Mouse (Mus musculus) embryonic facial prominence, embryonic 12.5 days (tissue): ENCODE results near the gene Sergef. TPM values are rescaled to one million over a fixed set of nuclear protein-coding genes. Genes with fewer than 3 reads are reported as not detected.

Experiments used
- ATAC-seq: fragments of 200-750 bp; cut with Nextera tagmentation; 2 replicates; pipeline ENCODE4 v1.8.0; 2017; ENCODE audit not compliant: insufficient number of reproducible peaks, insufficient read depth, low FRiP score, low TSS enrichment
- H3K27ac ChIP-seq: fragments of 300-500 bp; sonication (generic); 2 replicates; pipeline ENCODE4 v1.5.1; 2016; ENCODE audit warnings: mild to moderate bottlenecking
- H3K27me3 ChIP-seq: fragments of 300-500 bp; sonication (generic); 2 replicates; pipeline ENCODE4 v1.6.1; 2016; ENCODE audit warnings: mild to moderate bottlenecking, moderate library complexity
- H3K36me3 ChIP-seq: fragments of 300-500 bp; sonication (generic); 2 replicates; pipeline ENCODE4 v1.6.1; 2016; ENCODE audit warnings: mild to moderate bottlenecking
- H3K4me1 ChIP-seq: fragments of 300-500 bp; sonication (generic); 2 replicates; pipeline ENCODE4 v1.6.1; 2016
- H3K4me2 ChIP-seq: fragments of 300-500 bp; sonication (generic); replicated peaks from 2 replicates; pipeline ENCODE4 v1.6.1; 2016; ENCODE audit warnings: mild to moderate bottlenecking, moderate library complexity
- H3K4me3 ChIP-seq: fragments of 300-500 bp; sonication (generic); 2 replicates; pipeline ENCODE4 v1.5.1; 2016; ENCODE audit warnings: mild to moderate bottlenecking
- H3K9ac ChIP-seq: fragments of 300-500 bp; sonication (generic); 2 replicates; pipeline ENCODE4 v1.6.1; 2016; ENCODE audit warnings: mild to moderate bottlenecking, moderate library complexity
- H3K9me3 ChIP-seq: fragments of 300-500 bp; sonication (generic); 2 replicates; pipeline ENCODE4 v1.6.1; 2016; ENCODE audit warnings: mild to moderate bottlenecking, moderate library complexity
- whole genome bisulfite sequencing: fragments of 180-500 bp; shearing (Covaris S2); methylation state at CpG from one replicate; pipeline ENCODE4 v1.1.7; 2016; 5-methylcytosine and 5-hydroxymethylcytosine counted together
- polyA plus RNA-seq: library from polyadenylated mRNA; unstranded; fragments of >200 nt; fragmentation: Nextera tagmentation; extraction: Ambion mirVana; gene quantifications from 2 replicates; pipeline ENCODE4 v1.2.1, GENCODE M21; 2016

Sergef gene
- polyA plus RNA-seq, 1 experiment from 2014 or later = 14.1 TPM

DNA sequence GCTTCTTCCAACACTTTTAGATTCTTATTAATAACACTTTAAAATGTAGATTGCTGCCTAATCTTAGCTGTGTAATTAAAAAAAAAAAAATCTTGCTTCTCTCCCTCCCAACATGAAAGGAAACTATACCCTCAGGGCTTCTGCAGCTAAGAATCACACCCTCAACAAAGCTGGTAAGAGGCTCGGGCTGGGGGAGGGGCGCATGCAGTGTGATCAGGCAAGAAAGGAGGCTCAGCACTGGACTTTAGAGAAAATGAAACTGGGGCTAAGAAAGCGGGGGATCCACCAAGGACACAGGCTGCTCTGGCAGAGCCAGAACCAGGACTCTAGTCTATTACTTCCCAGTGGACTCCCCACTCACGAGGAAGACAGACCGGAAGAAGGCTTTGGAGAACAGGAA is 38.5 kb downstream of the Sergef start:
- H3K9ac ChIP-seq = no peak overlapping the region
- H3K27ac ChIP-seq = no peak overlapping the region
- no peaks in the 10 kb centered on the region for H3K27me3 ChIP-seq
- peaks cover 11% of the 10 kb centered on the region; the same call in 1 of the 2 replicates for H3K4me1 ChIP-seq
- ATAC-seq = no peak
- H3K9me3 ChIP-seq = no peaks in the 10 kb centered on the region
- no peak overlapping the region for H3K4me2 ChIP-seq
- WGBS = 48% methylated on average over 5 of the region's 5 CpGs
- H3K4me3 ChIP-seq = no peak overlapping the region
- H3K36me3 ChIP-seq = no peaks in the 10 kb centered on the region

DNA sequence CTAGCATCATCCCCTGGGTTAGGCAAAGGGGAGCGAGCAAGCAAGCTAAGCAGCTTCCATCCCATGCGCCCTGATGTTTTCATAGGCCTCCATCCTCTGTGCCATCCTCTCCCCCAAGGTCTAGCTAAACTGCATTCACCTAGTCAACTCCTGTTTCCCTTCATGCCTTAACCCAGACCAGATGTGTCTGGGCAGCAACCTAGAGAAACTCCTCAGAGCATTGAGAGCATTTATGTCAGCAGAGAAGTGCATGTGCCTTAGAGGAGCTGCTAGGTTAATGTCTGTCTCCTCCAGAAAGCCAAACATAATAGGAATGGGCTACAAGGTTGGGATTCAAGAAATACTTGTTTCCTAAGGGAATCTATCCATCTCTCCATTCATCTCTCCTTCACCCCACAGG is 42.6 kb downstream of the Sergef start:
- WGBS = 74% methylated on average over 2 of the region's 2 CpGs
- Histone ChIP-seq H3K27me3 (no peaks in the 10 kb centered on the region), H3K9ac (no peak overlapping the region)

DNA sequence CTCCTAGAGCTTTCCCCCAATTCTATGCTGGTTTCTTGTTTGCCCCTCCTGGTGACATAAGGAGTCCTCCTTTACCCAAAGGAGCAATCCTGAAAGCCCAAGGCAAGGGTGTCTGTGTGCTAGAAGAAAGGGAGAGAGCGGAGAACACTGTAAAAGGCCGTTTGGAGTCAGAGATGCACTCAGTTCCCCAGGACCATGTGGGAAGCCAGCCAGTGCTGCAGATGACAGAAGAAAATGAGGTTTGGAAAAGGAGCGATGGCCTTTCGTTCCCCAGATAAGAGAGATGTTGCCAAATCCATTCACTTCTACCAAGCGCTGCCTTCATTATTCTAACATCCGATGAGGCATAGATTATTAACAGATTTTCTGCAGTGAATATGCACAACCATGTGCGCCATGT is 48.1 kb downstream of the Sergef start:
- Histone ChIP-seq H3K9ac (no peak overlapping the region), H3K27me3 (no peaks in the 10 kb centered on the region), H3K4me1 (no peaks in the 10 kb centered on the region), H3K4me2 (no peak overlapping the region), H3K9me3 (no peaks in the 10 kb centered on the region), H3K36me3 (no peaks in the 10 kb centered on the region), H3K4me3 (no peak overlapping the region), H3K27ac (no peak overlapping the region)
- ATAC-seq = no peak
- WGBS = 93% methylated on average over 7 of the region's 7 CpGs

More for the DNA sequence above, 42.6 kb downstream of the Sergef start:
- no peak for ATAC-seq
- no peak overlapping the region for H3K27ac ChIP-seq
- H3K36me3 ChIP-seq = no peaks in the 10 kb centered on the region
- peaks cover 6% of the 10 kb centered on the region; the same call in 1 of the 2 replicates for H3K4me1 ChIP-seq
- no peak overlapping the region for H3K4me3 ChIP-seq
- no peaks in the 10 kb centered on the region for H3K9me3 ChIP-seq
- no peak overlapping the region for H3K4me2 ChIP-seq

DNA sequence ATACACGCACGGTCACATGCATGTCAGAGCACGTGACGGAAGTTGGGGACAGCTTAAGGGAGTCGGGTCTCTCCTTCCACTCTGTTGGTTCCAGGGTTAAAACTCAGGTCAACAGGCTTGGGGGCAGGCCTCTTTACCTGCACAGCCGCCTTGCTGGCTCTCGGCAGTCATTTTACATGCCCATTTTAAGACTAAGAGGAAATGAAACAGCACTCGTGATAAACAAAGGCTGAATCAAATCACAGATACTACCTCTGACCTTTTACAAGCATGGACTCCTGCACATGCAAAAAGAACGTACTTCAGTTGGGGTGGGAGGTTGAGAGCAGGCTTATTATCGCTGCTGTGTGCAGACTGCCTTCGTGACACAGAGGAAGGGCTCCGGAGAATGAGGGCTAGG is 50.4 kb downstream of the Sergef start:
- Histone ChIP-seq H3K4me2 (no peak overlapping the region), H3K27ac (no peak overlapping the region), H3K4me3 (no peak overlapping the region), H3K27me3 (no peaks in the 10 kb centered on the region), H3K9ac (no peak overlapping the region), H3K9me3 (no peaks in the 10 kb centered on the region), H3K4me1 (no peaks in the 10 kb centered on the region), H3K36me3 (no peaks in the 10 kb centered on the region)
- no peak for ATAC-seq
- 85% methylated on average over 12 of the region's 12 CpGs for whole genome bisulfite sequencing

DNA sequence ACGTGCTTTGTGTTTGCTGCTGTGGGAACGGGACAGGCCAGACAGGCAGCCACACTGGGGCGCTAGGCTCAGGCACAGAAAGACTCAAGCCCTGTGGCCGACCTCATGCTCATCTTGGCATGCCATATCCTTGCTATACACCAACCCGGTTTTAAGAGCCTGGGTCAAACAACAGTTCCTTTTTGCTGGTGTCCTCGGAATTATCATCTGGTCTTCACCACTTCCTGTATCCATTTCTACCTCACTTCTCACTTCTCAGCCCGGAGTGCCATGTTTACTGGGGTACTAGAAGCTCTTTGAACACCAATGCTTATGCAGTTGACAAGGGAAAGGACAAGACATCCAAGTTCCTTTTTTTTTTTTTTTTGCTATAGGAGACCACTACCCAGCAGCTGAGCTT is 51.6 kb downstream of the Sergef start:
- H3K4me1 ChIP-seq = no peaks in the 10 kb centered on the region
- ATAC-seq = no peak
- no peaks in the 10 kb centered on the region for H3K27me3 ChIP-seq
- WGBS = 68% methylated on average over 7 of the region's 7 CpGs
- H3K36me3 ChIP-seq = no peaks in the 10 kb centered on the region
- H3K9me3 ChIP-seq = no peaks in the 10 kb centered on the region
- H3K4me3 ChIP-seq = no peak overlapping the region
- no peak overlapping the region for H3K4me2 ChIP-seq
- H3K9ac ChIP-seq = no peak overlapping the region
- no peak overlapping the region for H3K27ac ChIP-seq

DNA sequence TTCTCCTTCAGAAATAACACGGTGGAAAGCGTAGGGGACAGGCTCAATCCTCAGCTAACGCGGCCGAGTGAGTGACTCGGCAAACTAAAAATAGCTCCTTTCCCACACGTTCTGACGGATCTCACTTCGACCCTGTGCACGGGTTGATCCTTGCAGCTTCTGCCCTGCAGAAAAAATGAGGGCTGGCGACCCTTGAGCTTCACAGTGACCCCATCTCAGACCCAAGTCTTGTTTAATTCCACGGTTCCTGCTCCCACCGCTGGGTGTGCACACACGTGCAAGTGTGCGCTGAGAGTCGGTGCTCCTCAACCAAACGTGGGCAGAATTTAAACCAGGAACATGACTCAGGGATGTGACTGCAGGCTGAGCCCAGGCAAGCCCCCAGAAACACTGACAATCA is 52.1 kb downstream of the Sergef start:
- no peaks in the 10 kb centered on the region for H3K4me1 ChIP-seq
- no peak overlapping the region for H3K4me3 ChIP-seq
- H3K36me3 ChIP-seq = no peaks in the 10 kb centered on the region
- no peak for ATAC-seq
- no peak overlapping the region for H3K27ac ChIP-seq
- no peaks in the 10 kb centered on the region for H3K27me3 ChIP-seq
- no peaks in the 10 kb centered on the region for H3K9me3 ChIP-seq
- 59% methylated on average over 17 of the region's 17 CpGs for WGBS
- H3K4me2 ChIP-seq = no peak overlapping the region
- no peak overlapping the region for H3K9ac ChIP-seq

DNA sequence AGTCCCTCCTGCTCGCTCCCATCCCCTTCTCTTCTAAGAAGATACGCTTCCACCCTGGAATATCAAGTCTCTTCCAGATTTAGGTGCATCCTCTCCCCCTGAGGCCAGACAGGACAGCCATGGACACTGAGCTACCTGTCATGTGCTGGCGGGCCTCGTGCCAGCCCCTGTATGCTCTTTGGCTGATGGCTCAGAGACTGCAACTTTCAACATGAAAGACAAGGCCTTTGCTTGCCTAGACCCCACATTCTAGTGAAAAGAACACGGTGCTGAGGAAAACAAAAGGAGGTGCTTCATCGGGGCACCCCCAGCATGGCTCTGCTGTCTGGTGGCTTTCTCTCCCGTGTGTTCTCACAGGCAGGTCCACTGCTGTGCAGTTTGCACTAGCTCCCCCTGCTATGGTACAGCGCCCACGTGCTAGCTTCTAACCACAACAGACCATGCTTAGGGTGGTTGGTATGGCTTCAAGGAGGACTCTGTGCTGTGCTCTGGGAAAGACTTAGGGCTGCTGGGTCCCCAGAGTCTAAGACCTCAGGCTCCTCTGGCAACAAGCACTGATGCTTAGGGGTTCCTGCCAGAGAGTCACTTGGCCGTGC is 52.9 kb downstream of the Sergef start:
- no peak overlapping the region for H3K4me3 ChIP-seq
- ATAC-seq = no peak
- H3K9me3 ChIP-seq = no peaks in the 10 kb centered on the region
- no peak overlapping the region for H3K27ac ChIP-seq
- H3K36me3 ChIP-seq = no peaks in the 10 kb centered on the region
- no peak overlapping the region for H3K4me2 ChIP-seq
- H3K4me1 ChIP-seq = no peaks in the 10 kb centered on the region
- no peaks in the 10 kb centered on the region for H3K27me3 ChIP-seq
- no peak overlapping the region for H3K9ac ChIP-seq
- 86% methylated on average over 10 of the region's 10 CpGs for whole genome bisulfite sequencing

DNA sequence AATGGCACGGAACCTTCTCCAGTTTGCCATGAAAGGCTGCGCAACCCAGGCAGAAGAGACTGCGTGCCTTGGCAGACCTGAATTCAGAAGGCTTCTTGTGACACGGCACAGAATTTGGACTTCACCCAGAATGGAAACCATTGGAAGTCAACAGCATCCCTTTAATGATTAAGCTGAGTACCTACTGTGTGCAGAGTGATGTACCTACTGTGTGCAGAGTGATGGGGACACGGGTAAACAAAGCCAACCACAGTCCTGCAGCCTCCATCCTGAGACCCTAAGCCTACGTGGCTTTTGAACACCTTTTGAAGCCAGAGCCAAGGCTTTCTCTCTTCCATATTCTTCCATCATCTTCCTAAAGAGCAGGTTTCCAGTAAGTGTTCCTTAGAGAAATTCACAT is 56.9 kb downstream of the Sergef start:
- Histone ChIP-seq H3K4me2 (no peak overlapping the region), H3K4me1 (no peaks in the 10 kb centered on the region; the same call in 1 of the 2 replicates), H3K9me3 (no peaks in the 10 kb centered on the region), H3K4me3 (no peak overlapping the region), H3K36me3 (no peaks in the 10 kb centered on the region), H3K27me3 (no peaks in the 10 kb centered on the region), H3K27ac (no peak overlapping the region), H3K9ac (no peak overlapping the region)
- ATAC-seq = no peak
- 94% methylated on average over 6 of the region's 6 CpGs for WGBS

DNA sequence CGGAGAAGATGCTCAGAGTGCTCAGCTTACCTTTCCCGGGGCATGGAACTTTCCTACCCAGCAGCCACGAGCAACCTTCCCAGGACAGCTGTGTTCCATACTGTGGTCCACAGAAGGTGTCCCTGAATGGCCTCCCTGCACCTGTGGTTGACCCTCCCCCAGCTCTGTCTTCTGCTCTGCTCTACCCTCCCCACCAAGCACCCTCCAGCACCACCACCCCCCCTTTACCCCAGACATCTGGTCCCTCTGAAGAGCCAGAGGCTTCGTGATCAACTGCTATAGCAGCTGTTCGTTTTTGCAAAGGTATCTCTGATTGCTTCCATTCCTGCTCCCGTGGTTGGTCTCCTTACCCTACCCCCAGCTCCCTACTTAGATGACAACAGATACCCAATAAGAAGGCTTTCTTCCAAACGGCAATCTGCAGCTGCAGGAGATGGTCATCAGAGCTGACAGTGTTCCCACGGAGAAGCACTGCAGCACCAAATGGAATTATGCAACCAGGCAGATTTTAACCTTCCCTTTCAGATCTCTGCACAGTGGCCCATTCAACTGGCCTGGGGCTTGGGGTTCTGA is 58.2 kb downstream of the Sergef start:
- WGBS = 61% methylated on average over 8 of the region's 8 CpGs
- no peak overlapping the region for H3K9ac ChIP-seq
- H3K4me2 ChIP-seq = no peak overlapping the region
- no peak for ATAC-seq
- H3K27ac ChIP-seq = no peak overlapping the region
- no peaks in the 10 kb centered on the region for H3K27me3 ChIP-seq
- H3K36me3 ChIP-seq = no peaks in the 10 kb centered on the region
- H3K4me3 ChIP-seq = no peak overlapping the region
- no peaks in the 10 kb centered on the region; the same call in 1 of the 2 replicates for H3K4me1 ChIP-seq
- H3K9me3 ChIP-seq = no peaks in the 10 kb centered on the region

DNA sequence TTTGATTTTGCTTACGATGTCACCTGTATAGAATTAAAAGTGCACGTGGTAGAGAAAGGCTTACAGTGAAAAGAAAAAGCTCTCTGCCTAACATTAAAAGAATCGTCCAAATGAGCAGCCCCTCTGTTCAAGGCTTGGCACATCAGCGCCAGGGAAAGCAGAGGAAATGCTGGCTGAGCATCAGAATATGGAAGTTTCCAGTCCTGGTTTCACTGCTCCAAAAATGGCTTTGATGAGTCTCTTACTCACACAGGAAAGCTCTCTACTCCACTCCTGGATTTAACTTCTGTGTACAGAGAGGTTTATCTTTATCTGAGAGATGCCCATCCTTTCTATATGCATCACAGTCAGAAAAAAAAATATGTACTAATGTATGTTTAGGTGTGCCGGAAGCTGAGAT is 61.5 kb downstream of the Sergef start:
- H3K36me3 ChIP-seq = no peaks in the 10 kb centered on the region
- H3K9ac ChIP-seq = no peak overlapping the region
- no peaks in the 10 kb centered on the region; the same call in 1 of the 2 replicates for H3K4me1 ChIP-seq
- no peaks in the 10 kb centered on the region for H3K27me3 ChIP-seq
- no peak overlapping the region for H3K4me3 ChIP-seq
- H3K27ac ChIP-seq = no peak overlapping the region
- WGBS = 85% methylated on average over 5 of the region's 5 CpGs
- no peak overlapping the region for H3K4me2 ChIP-seq
- H3K9me3 ChIP-seq = no peaks in the 10 kb centered on the region
- ATAC-seq = no peak

DNA sequence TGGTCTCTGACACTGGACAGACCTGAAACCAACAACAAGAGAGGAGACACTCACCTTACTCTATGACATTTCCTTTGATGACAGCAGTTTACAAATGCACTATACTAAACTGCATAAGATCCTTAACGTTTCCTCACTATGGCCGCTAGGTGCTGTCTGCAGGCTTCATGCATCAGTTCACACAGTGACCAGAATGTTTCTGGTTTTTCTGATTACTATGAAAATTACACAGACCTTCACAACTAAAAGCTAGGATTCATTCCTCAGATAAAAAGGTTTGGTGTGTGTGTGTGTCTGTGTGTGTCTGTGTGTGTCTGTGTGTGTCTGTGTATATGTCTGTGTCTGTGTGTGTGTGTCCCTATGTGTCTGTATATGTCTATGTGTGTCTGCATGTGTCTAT is 63.7 kb downstream of the Sergef start:
- H3K4me3 ChIP-seq = no peak overlapping the region
- no peaks in the 10 kb centered on the region for H3K9me3 ChIP-seq
- H3K27me3 ChIP-seq = no peaks in the 10 kb centered on the region
- no peak overlapping the region for H3K4me2 ChIP-seq
- no peak overlapping the region for H3K27ac ChIP-seq
- ATAC-seq = no peak
- H3K36me3 ChIP-seq = no peaks in the 10 kb centered on the region
- no peak overlapping the region for H3K9ac ChIP-seq
- H3K4me1 ChIP-seq = no peaks in the 10 kb centered on the region
- WGBS = 89% methylated on average over 2 of the region's 2 CpGs

DNA sequence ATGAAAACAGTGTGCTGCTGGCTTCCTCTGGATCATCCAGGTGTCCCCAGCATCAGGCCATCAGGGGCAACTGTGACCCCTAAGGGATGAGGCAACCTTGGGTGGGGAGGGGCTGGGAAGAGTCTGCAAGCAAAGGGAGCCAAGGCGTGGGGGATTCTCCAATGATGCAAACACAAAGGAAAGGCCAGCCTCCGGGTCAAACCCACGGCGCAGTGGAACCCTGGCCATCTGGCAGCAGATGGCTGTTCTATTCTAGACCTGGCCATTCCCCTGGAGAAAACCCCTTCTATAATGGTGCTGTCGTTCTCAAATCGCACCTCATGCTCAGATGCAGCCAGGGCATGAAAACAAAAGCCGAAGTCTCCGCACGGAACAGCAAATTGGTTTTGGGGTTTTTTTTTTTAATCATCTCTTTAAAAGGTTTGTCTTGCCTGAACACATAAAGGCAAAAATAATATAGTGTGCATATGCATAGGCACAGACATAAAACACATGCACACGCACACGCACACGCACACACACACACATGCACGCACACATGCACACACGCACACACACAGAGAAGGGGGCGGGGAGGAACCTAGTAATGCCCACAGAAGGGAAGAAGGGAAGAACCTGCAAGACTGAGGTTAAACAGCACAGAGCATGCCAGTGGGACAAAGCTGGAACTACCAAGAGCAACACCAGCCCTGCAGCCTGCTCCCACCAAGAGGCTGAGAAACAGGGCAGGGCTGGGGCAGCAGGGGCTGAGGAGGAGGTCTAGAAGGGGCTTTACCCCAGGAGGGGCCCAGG is 66.6 kb downstream of the Sergef start:
- Histone ChIP-seq H3K36me3 (no peaks in the 10 kb centered on the region), H3K27ac (no peak overlapping the region), H3K27me3 (no peaks in the 10 kb centered on the region), H3K4me3 (no peak overlapping the region), H3K9me3 (no peaks in the 10 kb centered on the region), H3K4me2 (no peak overlapping the region), H3K4me1 (no peaks in the 10 kb centered on the region), H3K9ac (no peak overlapping the region)
- WGBS = 76% methylated on average over 15 of the region's 15 CpGs
- ATAC-seq = no peak
